ENCODE assay signal across 16 mouse cellular contexts in the genomic region with DNA sequence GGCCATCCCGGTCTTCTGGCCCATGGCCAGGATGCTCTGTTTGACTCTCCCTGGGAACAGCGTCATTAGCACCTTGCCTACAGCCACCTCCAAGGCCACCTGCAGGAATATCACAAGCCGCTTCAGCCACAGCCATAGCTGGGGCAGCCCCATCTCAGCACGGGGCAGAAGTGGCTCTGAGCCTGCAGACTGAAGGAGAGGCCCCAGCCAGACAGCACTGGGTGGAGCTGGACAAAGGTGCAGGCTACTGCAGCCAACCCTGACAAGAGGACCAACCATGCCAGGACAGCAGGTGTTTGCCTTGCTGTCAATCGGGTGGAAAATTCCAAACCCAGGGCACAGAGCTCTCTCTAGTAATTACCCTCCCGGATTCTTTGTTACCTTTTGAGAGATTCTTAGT. TPM values are rescaled to one million over a fixed set of nuclear protein-coding genes. Genes with fewer than 3 reads are reported as not detected.
DNase-seq lines count a peak whose midpoint lies in the region; ATAC-seq and TF ChIP-seq lines count a peak whose summit lies in the region.
"Had no signal": no experiment of that assay in that cellular context is flagged by ENCODE, and none has a peak within 500 bp of the region (broad histone marks: within the 10 kb centered on the region; RNA-seq: fewer than 3 reads in every experiment).

TSS of gene Dio1 (minus strand) at position 204 of the 400 bp plus-strand sequence.

- peaks cover 14% of the 10 kb centered on the region; the same call in 1 of the 2 replicates for H3K79me2 ChIP-seq in liver, adult 2 months (ENCODE audit: control insufficient read depth, insufficient read depth, low read length)
- no peaks in the 10 kb centered on the region for H3K79me2 ChIP-seq in myocyte (ENCODE audit: control insufficient read depth, insufficient read depth)

- H3K9ac ChIP-seq in liver, adult 2 months (ENCODE audit: low read depth, low read length), result peak within 1 kb of the TSS; percentile 77
- H3K9ac ChIP-seq in liver, embryonic 12.5 days, result no peak within 1 kb of the TSS
- H3K9ac ChIP-seq in intestine, embryonic 16.5 days (ENCODE audit: low read depth, low read length), result no peak within 1 kb of the TSS
- H3K9ac ChIP-seq: neural tube, embryonic 13.5 days had no signal

- H3ac ChIP-seq in myocyte (ENCODE audit: control insufficient read depth, insufficient read length), result no peak within 1 kb of the TSS

- TF ChIP-seq CTCF in liver, adult 2 months (IDR thresholded peaks at IDR 0.05; ENCODE audit: low read depth, low read length), result 0 out of 2 replicates have a peak, but pooled peaks have one; percentile 5
- no peak for TF ChIP-seq CTCF in cerebellum, adult 2 months (IDR thresholded peaks at IDR 0.05; ENCODE audit: borderline replicate concordance, insufficient read depth, low read depth, low read length)

- no peaks in the 10 kb centered on the region for H3K36me3 ChIP-seq in liver, adult 2 months (ENCODE audit: control insufficient read depth, insufficient read depth, low read length)
- no peaks in the 10 kb centered on the region for H3K36me3 ChIP-seq in liver, embryonic 12.5 days
- H3K36me3 ChIP-seq in intestine, embryonic 16.5 days (ENCODE audit: control insufficient read depth, insufficient read depth, low read length), result no peaks in the 10 kb centered on the region
- H3K36me3 ChIP-seq in myocyte (ENCODE audit: control insufficient read depth, insufficient read depth), result no peaks in the 10 kb centered on the region
- H3K36me3 ChIP-seq: midbrain, embryonic 10.5 days; neural tube, embryonic 13.5 days had no signal

- H3K27ac ChIP-seq in liver, adult 2 months (replicated peaks; ENCODE audit: insufficient read depth, low read depth, low read length), result peak within 1 kb of the TSS; percentile 98
- no peak within 1 kb of the TSS for H3K27ac ChIP-seq in liver, embryonic 12.5 days
- no peak within 1 kb of the TSS for H3K27ac ChIP-seq in cerebellum, adult 2 months (ENCODE audit: insufficient read depth, low read length)
- no peak within 1 kb of the TSS for H3K27ac ChIP-seq in intestine, embryonic 16.5 days (ENCODE audit: low read length)
- H3K27ac ChIP-seq: neural tube, embryonic 13.5 days had no signal

- H3K9me3 ChIP-seq in liver, embryonic 12.5 days (replicated peaks), result no peaks in the 10 kb centered on the region
- H3K9me3 ChIP-seq in intestine, embryonic 16.5 days (ENCODE audit: control insufficient read depth, low read length), result no peaks in the 10 kb centered on the region
- H3K9me3 ChIP-seq: midbrain, embryonic 10.5 days; neural tube, embryonic 13.5 days had no signal

- H3K4me1 ChIP-seq in liver, adult 2 months (ENCODE audit: control insufficient read depth, insufficient read depth, low read length), result peaks cover 11% of the 10 kb centered on the region
- H3K4me1 ChIP-seq in liver, embryonic 12.5 days, result peaks cover 10% of the 10 kb centered on the region
- peaks cover 4% of the 10 kb centered on the region; the same call in 1 of the 2 replicates for H3K4me1 ChIP-seq in cerebellum, adult 2 months (ENCODE audit: control insufficient read depth, insufficient read depth, low read length)
- H3K4me1 ChIP-seq in intestine, embryonic 16.5 days (ENCODE audit: control insufficient read depth, insufficient read depth, low read length), result peaks cover 13% of the 10 kb centered on the region
- H3K4me1 ChIP-seq: neural tube, embryonic 13.5 days had no signal

- peak within 1 kb of the TSS; percentile 69 for H3K4me3 ChIP-seq in liver, adult 2 months (ENCODE audit: insufficient read depth, low read depth, low read length)
- no peak within 1 kb of the TSS for H3K4me3 ChIP-seq in liver, embryonic 12.5 days
- H3K4me3 ChIP-seq in cerebellum, adult 2 months (replicated peaks; ENCODE audit: insufficient read depth, low read depth, low read length), result peak within 1 kb of the TSS; percentile 2
- H3K4me3 ChIP-seq in intestine, embryonic 16.5 days (ENCODE audit: low read length), result no peak within 1 kb of the TSS
- no peak within 1 kb of the TSS for H3K4me3 ChIP-seq in myocyte
- H3K4me3 ChIP-seq: midbrain, embryonic 10.5 days; neural tube, embryonic 13.5 days had no signal

- H3K4me2 ChIP-seq in liver, embryonic 12.5 days, result no peak within 1 kb of the TSS
- H3K4me2 ChIP-seq in intestine, embryonic 16.5 days (ENCODE audit: low read depth, low read length), result peak within 1 kb of the TSS; percentile 19; the same call in 1 of the 2 replicates
- H3K4me2 ChIP-seq in myocyte (ENCODE audit: low read depth), result no peak within 1 kb of the TSS
- H3K4me2 ChIP-seq: neural tube, embryonic 13.5 days had no signal

- TF ChIP-seq POLR2A in liver, adult 2 months (IDR thresholded peaks at IDR 0.05; ENCODE audit: extremely low read depth, insufficient read depth, low read length), result peak; percentile 94
- TF ChIP-seq POLR2A in cerebellum, adult 2 months (IDR thresholded peaks at IDR 0.05; ENCODE audit: borderline replicate concordance, insufficient read depth, low read length), result no peak
- TF ChIP-seq POLR2A in myocyte (IDR thresholded peaks at IDR 0.05; ENCODE audit: insufficient read length, low read depth), result no peak

- H3K27me3 ChIP-seq in liver, adult 2 months (ENCODE audit: control insufficient read depth, insufficient read depth, low read length), result no peaks in the 10 kb centered on the region
- peaks cover 30% of the 10 kb centered on the region for H3K27me3 ChIP-seq in liver, embryonic 12.5 days (replicated peaks)
- no peaks in the 10 kb centered on the region for H3K27me3 ChIP-seq in cerebellum, adult 2 months (ENCODE audit: control insufficient read depth, insufficient read depth, low read length)
- no peaks in the 10 kb centered on the region for H3K27me3 ChIP-seq in intestine, embryonic 16.5 days (replicated peaks; ENCODE audit: control insufficient read depth, insufficient read depth, low read length)
- H3K27me3 ChIP-seq in myocyte (ENCODE audit: control insufficient read depth, insufficient read depth, insufficient read length), result peaks cover 43% of the 10 kb centered on the region
- H3K27me3 ChIP-seq: neural tube, embryonic 13.5 days had no signal

- WGBS in liver, adult 2 months, result 15% methylated on average over 6 of the region's 6 CpGs
- 43% methylated on average over 6 of the region's 6 CpGs for WGBS in liver, embryonic 12.5 days (ENCODE audit: insufficient replicate concordance)
- 12% methylated on average over 6 of the region's 6 CpGs for WGBS in cerebellum, adult 2 months
- 37% methylated on average over 6 of the region's 6 CpGs for WGBS in intestine, embryonic 16.5 days

- DNase-seq in liver, adult 2 months (ENCODE audit: extremely low read depth, low read depth, low spot score), result peak; percentile 91
- peak; percentile 81 to 91 for DNase-seq in cerebellum, adult 2 months
- no peak for DNase-seq in thymus, postnatal 0 days (ENCODE audit: low spot score)
- DNase-seq: gastrocnemius, postnatal 10 days; heart, postnatal 10 days; liver; thymus, adult 18-20 months had no signal

- ATAC-seq in liver, embryonic 12.5 days, result no peak
- ATAC-seq in intestine, embryonic 16.5 days, result peak; percentile 87
- no peak for ATAC-seq in CD4-positive, CD25-positive, alpha-beta regulatory T cell, adult 4 months
- ATAC-seq in megakaryocyte, adult 5-6 weeks (ENCODE audit: poor library complexity, severe bottlenecking), result no peak

TF ChIP-seq in myocyte, 11 proteins besides CTCF, POLR2A, EP300 and RAD21:
- TF ChIP-seq CEBPB (IDR thresholded peaks at IDR 0.05; ENCODE audit: insufficient read depth, poor library complexity, severe bottlenecking) (no peak), MYOD1 (IDR thresholded peaks at IDR 0.05; ENCODE audit: control insufficient read depth in 1 of 3, insufficient read length in 2 of 3, low read depth in 2 of 3) (peak in 2 of 3 experiments; percentile 2 to 15)
TF ChIP-seq in myocyte: peak in this region for 1.

RNA-seq across cellular contexts. Expression of gene Dio1, which starts in this region (rescaled TPM):
- 89.3 and 378 TPM in 2 replicates for total RNA-seq in liver, adult 2 months (2014; rRNA removed)
- polyA plus RNA-seq in liver, adult 2 months (2012; rRNA removed), result 153 and 184 TPM in 2 replicates
- polyA plus RNA-seq in liver, embryonic 12.5 days (2016; fragmentation: Nextera tagmentation; extraction: Ambion mirVana), result not detected in 2 replicates
- polyA plus RNA-seq in cerebellum, adult 2 months (2012; rRNA removed), result 0.21 and 0.27 TPM in 2 replicates
- 3.3 and 5.2 TPM in 2 replicates for polyA plus RNA-seq in intestine, embryonic 16.5 days (2015; fragmentation: Nextera tagmentation; extraction: Ambion mirVana)
- not detected for polyA plus RNA-seq in myocyte (2012; fragmentation: generic; extraction: Trizol)
- 6.8 and 7.2 TPM in 2 replicates for polyA plus RNA-seq in thymus, postnatal 0 days (2015; fragmentation: Nextera tagmentation; extraction: Ambion mirVana)
- not detected for polyA plus RNA-seq in CD4-positive, CD25-positive, alpha-beta regulatory T cell, adult 4 months (2017; shearing (Covaris generic))
- total RNA-seq in megakaryocyte, adult 5-6 weeks (2015), result not detected in 2 replicates
- total RNA-seq in megakaryocyte, adult 5-6 weeks (2017), result not detected in 2 replicates
- total RNA-seq: heart, postnatal 10 days had no signal
- polyA plus RNA-seq: cortical plate, adult 2 months; forebrain, embryonic 11.5 days; midbrain, embryonic 10.5 days; neural tube, embryonic 13.5 days had no signal

Comparison
In these comparisons a context has a peak if more than half of its experiments do, and no peak if none do; other contexts are left out.
1. RNA of gene Dio1 (total RNA-seq): 89.3 to 378 TPM in liver, adult 2 months; not detected in megakaryocyte, adult 5-6 weeks; every median in the first group is over 10 times any median in the second.
2. RNA of gene Dio1 (polyA plus RNA-seq): 153 to 184 TPM in liver, adult 2 months; 6.8 to 7.2 TPM in thymus, postnatal 0 days, 3.3 to 5.2 TPM in intestine, embryonic 16.5 days, 0.21 to 0.27 TPM in cerebellum, adult 2 months, not detected in CD4-positive, CD25-positive, alpha-beta regulatory T cell, adult 4 months, not detected in liver, embryonic 12.5 days and not detected in myocyte (single experiment); every median in the first group is over 10 times any median in the second.
3. Peak in DNase-seq and H3K4me3 ChIP-seq in cerebellum, adult 2 months; RNA of the gene not detected or under 1 TPM.